Mouse (Mus musculus) adrenal gland, postnatal 36 days (tissue): ENCODE data around the gene Eloa. TPM values are rescaled to one million over a fixed set of nuclear protein-coding genes. Genes with fewer than 3 reads are reported as not detected.

ENCODE experiments used
- DNase-seq, 2 experiments: peaks; one replicate each; pipeline ENCODE4 v3.0.0; 2021; ENCODE audit warnings: mixed read lengths in 1 of 2
- total RNA-seq, 2 experiments: library from RNA; stranded (reverse); gene quantifications; 2 replicates each; pipeline ENCODE4 v1.2.3; 2021

The Eloa gene
- total RNA-seq, 2 experiments from 2014 or later: 42.1 to 44.6 TPM

DNA sequence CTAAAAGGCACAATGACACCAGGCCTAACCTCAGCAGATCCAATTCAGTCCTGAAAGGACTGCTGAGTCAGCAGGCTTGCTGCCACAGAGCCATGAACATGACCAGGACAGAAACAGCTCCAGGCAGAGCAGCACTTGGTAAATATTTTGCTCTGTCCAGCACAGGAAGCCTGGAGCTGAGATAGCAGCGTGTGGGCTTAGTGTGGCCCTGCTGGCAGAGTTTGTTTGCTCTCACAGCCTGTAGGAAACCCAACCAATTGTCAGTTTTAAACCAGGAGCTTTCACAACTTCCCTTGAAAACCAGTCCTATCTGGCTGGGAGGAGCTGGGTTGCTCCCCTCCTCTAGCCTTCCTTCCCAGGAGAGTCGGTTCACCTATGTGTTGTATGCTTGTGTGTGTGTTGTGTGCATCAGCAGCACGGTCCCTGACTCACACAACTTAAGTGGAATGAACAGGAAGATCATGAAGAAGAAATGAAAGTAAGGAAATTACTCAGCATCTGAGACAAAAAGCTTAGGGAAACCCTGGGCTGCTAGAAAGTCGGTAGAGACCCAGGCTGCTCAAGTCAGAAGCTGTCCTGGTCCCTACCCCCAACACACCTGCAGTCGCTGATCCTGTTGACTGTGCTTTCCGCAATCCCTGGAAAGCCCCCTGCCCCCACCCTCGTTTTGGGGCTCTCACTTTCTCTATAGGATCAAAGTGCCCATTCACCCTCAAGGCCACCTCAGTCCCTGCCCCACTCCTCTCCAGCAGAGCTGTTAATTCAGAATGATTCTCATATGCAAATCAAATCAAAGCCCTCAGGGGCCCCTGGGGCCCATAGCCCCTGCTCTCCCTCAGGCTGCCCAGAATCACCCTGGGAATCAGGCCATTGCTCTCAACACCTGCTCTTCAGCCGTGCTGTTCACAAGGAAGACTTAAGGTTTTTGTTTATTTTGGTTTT lies 9.7 kb upstream of the Eloa start:
- peak in 1 of 2 experiments; percentile 36 for DNase-seq

DNA sequence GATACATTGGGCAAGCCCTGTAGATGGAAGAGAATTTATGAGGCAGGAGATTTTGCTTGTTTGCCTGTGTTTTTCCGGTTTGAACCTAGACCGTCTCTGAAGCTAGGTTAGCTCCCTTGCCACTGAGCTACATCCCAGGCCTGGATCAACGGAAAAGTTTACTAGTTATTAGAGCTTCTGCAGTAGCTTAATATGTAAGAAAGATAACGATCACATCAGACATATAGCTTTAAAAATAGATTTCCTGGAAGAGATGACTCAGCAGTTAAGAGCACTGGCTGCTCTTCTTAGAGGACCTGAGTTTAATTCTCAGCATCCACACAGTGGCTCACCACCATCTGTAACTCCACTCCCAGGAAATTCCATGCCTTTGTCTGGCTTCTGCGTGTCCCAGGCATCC lies 7.1 kb upstream of the Eloa start:
- DNase-seq: no peak

DNA sequence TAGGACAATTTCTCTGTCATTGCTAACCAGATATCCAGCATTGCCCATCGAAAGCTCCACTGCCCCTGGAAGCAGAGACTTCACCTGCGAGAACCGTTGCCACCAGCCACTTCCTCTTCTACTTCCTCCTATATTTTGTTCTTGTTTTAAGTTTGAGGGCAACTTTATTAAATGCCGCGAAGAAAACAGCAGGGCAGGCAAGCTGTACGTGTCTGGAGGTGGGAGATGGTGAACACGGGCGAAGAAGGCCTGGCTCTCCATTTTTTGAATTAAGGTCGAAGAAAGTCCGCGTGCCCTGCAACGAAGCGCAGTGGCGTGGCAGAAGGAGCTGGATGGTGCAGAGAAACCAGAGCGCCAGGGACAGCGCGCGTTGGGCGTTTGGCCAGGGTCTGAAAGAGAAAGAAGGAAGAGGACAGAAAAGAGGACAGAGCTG lies 6.6 kb upstream of the Eloa start:
- no peak for DNase-seq

DNA sequence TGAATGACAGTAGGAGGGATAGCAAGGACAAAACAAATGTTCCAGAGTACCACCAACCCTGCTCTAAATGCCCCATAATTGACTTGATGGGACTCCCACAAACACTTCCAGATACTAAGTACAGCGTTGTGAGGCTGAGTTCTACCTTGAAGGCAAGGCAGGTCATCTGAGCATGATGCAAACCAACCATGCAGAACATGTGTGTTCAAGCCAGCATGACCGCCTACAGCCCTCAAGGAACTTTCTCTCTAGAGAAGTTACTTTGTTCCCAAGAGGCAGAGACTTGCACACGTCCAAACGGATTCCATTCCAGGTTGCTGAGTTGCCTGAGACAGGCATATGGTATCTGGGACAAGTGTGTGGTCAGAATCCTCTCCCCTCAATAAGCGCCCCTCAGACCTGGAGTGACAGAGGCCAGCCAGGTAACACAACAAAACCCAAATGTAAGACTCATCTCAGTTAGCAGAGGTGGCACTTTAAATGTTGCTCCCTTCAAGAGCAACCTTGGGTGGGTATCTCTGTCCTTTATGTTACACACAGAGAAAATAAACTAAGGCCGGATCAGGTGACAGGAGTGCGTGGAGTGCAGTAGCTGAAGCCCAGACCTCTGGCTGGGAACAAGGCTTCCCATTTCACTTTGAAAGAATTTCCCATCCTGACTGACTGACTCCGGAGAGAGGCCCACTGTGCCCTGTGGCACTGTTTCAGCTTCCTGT lies 6.0 kb upstream of the Eloa start:
- no peak for DNase-seq

DNA sequence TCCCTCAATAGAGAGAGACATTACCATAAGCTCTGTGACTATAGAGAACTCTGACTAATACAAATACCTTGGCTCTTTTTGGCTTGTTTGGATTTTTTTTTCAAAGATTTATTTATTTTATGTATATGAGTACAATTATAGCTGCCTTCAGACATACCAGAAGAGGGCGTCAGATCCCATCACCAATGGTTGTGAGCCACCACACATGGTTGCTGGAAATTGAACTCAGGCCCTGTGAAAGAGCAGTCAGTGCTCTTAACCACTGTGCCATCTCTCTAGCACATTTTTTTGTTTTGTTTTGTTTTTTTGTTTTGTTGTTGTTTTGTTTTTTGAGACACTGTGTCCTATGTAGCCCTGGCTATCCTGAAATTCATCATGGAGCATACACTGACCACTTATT lies 3.8 kb upstream of the Eloa start:
- DNase-seq: no peak

DNA sequence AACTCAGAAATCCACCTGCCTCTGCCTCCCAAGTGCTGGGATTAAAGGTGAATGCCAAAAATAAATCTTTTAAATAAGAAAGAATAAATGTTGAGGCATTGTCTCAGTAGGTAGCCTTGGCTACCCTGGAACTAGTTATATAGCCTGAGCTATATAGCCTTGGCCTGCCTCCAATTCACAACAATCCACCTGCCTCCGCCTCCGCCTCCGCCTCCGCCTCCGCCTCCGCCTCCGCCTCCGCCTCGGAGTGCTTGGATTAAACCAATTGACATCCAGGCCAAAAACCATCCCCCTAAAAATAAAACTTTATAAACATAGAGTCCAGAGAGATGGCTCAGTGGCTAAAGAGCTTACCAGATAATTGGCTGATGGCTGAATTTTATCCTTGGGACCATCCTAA lies 1.4 kb upstream of the Eloa start:
- DNase-seq: peak in 1 of 2 experiments; percentile 10

DNA sequence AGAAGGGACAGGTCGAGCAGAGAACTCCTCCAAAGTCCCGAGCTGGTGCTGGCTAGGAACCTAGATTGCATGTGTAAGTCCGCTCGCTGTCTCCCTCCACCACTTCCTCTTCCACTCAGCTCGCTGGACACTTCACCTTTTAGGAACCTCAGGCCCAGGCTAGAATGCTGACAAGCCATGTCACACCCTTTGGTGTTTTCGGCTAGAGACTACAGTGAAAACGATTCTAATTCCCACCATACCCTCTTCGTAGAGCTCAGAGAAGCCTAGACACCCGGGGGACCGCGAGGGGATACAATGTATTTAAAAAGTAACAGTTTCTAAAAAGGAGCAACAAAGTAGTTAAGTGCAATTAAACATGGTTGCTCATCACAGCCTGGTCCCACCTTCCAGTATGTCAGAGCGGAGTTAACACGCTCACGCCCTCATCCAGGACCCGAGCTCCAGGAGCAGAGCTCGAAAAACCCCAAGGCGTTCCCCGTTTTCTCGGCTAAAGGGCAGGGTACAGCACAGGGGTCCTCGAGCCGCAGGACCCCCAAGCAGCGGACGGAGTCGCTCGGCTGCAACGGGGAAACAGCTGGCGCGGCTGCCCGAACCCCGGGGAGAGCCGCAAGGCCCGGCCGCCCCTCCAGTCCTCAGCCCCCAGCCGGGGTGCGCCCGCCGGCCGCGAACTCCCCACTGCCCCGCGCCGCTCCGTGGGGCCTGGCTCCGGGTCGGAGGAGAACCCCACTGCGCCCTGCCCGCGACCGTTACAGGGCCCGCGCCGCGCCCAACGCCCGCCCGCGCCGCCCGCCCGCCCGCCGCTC lies 617 bp downstream of the Eloa start:
- DNase-seq: peak; percentile 19 to 22

DNA sequence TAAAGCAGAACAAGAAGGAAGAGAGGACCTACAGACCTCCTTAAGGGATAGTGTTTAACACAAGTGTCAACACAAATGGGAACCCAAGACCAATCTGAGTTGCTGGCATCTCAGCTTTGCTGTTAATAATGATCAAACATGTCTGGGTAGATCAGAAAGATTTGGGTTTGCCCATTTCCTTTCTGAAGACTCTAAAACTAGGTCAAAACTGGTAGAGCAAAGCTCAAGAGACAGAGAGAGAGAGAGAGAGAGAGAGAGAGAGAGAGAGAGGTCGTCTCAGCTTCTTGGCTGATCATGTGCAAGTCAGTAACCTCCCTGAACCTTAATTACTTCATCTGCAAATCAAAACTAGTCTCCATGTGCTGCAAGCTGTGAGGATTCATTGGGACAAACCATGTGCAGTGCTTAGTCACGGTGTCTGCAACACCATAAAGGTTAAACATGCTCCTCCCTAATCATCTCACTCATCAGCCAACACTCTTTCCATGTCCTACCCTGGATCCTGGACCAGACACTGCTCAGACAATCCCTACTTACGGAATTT lies 5.4 kb downstream of the Eloa start:
- DNase-seq: no peak

DNA sequence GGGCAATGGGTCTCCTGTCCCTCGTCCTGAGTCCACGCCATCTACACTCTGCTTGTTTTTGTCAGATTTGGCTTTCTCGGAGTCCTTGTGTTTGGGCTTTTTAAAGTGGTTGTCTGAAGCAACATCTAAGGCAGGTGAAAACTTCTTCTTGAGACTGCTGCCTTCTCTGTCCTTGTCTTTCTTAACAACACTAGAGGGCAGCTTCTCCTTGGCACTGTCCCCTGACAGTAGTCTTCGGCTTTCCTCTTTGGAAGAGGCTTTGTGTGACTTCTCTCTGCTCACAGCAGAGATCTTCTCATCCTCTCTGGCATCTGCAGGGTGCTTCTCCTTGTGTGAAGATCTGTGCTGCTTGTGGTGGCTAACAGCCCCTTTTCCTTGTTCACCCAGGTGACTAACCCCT lies 11.0 kb downstream of the Eloa start:
- no peak for DNase-seq

DNA sequence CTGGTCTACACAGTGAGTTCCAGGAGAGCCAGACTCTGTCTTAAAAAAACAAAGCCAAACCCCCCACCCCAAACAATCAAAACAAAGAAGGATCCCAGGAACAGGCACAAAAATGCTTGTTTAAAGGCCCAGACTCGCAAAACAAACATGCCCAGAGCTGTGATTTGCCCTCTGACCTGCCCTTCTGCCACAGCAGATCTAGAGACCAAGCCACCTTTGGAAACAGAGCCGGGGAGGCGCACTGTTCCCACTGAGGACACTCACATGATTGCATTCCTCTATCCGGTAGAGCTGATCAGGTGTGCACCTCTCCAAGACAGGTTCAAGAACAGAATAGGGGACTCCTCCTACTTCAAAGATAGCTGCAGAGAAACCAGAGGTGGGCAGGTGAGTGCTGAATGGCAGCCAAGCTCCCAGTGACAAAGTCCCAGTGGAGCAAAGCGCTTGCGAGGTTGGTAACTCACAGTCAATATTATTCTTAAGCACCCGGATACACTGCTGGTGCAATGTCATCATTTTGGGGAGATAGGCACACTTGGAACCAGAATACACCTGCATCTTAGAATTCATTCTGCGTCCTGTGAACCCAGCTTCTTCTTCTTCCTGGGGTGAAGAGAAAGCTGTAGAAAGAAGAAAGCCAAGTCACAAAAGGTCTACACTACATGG lies 12.6 kb downstream of the Eloa start:
- no peak for DNase-seq

DNA sequence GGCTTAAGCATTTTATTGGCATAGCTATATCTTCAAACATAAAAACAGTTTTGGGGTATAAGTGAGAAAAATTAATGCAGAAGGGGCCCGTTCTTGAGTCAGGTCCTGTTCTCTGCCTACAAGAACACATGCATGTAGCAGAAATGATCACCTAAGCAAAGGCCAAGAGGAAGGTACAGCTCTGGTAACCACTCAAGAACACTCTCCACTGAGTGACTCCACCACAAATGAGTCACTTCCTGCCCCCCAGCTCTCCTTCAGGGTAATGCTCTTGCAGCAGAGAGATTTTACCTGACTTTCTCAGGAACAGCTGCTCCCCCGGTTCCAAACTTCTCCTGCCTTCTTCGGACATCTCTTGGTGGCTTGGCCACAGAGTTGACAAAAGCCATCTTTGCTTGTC lies 14.7 kb downstream of the Eloa start:
- no peak for DNase-seq

DNA sequence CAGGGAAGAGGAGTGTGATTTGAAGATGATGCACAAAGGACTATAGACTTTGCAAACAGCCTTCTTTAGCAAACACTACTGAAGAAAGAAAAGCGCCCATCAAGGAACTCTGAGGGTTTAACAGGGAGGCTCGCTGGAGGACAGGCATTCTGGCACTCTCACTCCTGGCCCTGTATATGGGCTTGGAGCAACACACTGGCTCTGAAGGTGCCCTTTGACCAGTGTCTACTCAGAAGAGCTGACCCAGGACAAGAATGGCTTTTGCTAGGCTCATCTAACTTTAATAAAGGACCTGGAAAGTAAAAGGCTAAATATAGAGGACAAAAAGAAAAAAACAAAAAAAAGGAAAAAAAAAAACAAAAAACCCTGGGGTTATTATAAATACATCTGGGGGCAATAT lies 16.6 kb downstream of the Eloa start:
- DNase-seq: no peak

DNA sequence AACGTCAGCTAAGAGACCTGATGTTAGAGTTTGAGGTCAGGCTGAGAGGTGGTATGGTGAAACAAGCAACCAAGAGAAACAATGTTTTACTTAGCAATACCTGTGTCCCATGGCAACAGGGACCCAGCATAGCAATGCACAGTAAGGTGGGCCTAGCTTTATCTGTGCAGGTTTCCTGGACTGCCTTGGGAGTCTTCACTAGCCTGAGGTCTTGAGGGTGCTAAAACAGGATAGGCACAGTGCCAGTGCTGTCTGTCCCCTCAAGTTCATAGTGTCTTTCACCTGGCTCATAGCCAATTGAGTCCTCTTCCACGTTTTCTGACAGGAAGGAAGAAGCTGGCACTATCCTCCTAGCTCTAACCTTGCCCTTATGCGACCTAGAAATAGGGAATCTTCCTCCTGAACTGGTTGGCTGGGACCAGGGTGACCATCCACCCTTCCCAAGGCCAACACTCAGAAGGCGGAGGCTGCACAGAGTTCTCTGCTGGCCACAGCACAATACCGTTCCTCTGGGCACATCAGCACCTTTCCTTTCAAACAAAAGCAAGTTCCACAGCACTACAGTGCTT lies 17.4 kb downstream of the Eloa start:
- DNase-seq: peak; percentile 43 to 49

DNA sequence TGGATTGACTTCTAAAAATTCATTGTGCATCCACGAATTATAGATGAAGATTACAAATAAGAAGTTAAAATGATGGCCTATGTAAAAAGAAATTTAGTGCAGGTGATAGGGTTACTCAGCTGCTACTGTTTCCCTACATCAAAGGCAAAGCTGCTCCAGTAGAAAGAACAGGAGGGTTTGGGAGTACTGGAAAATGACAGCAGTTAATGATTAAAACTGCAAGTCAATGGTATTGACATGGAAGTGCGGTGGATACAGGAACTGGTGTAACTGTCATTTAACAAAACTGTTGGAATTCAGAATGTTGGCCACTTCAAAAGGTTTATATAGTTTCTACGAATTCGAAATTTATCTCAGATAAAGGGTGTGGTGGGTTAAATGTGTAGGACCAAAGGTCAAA lies 26.4 kb downstream of the Eloa start:
- DNase-seq: no peak

DNA sequence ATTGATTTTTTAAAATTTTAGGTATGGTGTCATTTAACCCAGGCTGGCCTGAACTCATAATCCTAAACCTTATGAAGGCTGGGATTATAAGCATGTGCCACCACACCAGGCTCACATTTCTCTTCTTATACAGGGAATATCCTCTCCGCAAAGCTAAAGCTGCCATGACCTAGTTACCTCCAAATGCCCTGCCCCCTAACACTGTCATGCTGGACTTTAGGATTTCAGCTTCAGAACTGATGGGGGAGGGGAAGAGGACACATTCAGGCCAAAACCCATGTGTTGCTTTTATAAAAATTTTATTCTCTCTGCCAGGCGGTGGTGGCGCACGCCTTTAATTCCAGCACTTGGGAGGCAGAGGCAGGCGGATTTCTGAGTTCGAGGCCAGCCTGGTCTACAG lies 27.6 kb downstream of the Eloa start:
- no peak for DNase-seq

DNA sequence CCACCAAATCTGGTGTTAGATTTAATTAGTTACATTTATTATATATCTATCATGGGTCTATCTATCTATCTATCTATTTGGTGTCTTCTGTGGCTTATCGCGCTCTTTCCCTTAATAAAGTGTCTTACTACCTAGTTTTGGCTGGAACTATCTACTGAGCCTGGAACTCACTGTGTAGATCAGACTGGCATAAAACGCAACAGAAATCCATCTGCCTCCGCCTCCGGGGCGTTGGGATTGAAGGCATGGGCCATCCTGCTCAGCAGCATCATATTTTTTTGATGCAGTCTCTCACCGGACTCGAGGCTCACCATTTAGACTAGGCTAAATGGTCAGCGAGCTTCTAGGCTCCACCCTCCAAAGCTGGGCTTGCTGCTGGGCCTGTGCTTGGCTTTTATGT lies 33.8 kb downstream of the Eloa start:
- DNase-seq: no peak

DNA sequence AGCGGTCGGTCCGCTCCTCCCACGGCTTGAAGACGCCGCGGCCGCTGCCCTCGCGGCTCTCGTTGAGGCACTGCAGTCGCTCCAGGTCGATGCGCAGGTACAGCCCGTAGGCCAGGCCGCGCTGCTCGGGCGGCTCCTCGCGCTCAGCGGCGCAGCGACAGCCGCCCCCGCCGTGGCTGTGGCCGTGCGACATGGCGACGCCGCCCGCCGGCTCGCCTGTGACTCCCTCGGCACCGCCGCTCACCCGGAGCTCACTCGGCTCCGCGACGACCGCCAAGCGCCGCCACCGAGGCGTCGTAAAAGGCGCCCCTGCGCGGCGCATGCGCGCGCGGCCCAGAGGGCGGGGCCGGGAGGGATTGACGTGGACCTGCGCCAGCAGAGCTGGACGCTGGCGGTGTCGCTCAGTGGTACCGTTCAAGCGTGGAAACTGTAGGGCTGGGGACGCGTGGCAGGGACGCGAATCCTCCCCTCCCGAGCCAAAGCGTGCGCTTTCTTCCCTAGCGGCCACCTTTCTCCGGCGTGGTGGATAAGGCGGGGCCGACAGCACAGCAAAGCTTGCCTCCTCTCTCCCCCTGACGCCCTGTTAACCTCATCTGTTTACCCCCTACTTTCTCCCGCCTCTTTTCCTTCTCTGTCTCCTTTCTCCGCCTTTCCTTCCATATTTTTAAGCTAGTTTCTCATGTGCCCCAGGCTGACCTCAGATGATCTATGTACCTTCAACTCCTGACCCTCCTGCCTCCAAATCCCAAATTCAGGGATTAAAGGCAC lies 34.4 kb downstream of the Eloa start, which contains the start of gene Pithd1:
Gene Pithd1, minus strand, starts transcription at position 322 of the 768 bp plus-strand sequence.
- DNase-seq: peak; percentile 93

DNA sequence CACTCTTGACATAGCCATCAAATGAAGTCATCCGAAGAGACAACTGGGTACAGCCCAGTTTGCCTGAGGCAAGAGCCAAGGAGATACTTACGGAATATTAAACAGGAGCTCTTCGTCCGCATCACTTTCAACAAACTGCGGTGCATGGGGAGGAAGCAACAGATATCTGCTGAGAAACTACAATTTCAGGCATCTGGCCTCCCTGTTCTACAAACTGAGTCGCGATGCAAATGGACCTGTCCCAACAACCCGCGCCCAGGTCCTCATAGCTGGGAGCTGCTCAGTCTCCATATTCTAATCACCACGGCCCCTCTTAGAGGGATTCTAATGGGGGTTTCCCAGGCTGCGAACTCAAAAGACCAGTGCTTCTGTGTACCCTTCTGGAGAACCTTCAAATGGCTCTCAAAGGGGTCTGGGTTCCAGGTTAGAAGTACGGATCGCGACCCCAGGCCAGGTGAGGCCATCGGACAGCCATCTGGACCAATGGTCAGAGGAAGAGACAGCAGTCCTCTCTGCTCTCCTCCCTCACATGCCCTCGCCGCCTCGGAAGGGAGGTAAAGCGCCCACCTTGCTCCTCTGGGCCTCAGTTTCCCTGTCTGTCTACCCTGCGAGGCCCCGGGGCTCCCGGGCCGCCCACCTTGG lies 35.1 kb downstream of the Eloa start:
- no peak for DNase-seq

DNA sequence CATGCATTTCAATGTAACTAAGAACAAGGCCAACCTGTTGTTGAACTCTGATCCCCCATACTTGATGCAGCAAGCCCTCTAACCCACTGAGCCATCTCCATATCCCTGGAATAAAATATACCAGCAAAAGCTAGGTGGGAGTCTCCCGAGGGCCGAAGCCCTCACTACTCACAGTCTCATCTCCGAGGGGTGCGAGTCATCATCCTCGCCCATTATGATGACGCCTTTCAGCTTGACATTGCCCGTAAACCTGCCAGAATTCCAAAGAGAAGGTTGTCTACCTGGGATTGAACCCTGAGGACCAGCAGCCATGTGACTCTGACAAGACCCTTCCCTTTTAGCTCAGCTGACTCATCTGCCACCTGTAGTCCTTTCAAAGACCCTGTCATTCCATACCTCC lies 35.8 kb downstream of the Eloa start:
- DNase-seq: no peak

DNA sequence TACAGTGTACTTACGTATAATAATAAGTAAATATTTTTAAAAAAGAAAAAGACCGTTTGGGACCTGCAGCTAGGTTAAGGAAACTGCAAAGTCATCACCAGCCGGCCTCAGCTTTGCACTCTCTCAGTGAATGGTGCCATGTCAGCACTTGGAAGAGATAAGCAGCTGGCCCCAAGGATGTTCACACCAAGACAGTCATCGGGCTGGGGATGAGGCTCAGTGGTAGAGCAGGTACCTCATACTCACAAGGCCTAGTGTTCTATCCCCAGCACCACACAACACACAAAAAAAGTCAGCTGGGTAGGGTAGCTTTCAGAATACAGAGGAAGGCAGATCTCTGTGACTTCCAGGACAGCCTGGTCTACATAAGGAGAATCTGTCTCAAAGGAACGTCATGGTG lies 36.4 kb downstream of the Eloa start:
- DNase-seq: no peak
